Mouse (Mus musculus): ENCODE data around the gene Tnfsf14. TPM values are rescaled to one million over a fixed set of nuclear protein-coding genes. Genes with fewer than 3 reads are reported as not detected.

Gene Tnfsf14
- total RNA-seq, 1 experiment, result 0.13 TPM

GRCm38 (mm10) chr17:57218335-57218900 is 24.4 kb upstream of the Tnfsf14 start:
- in situ Hi-C loops (cut with MboI; ENCODE audit: low sequenced_read_pairs in 2 of 2, unreplicated experiment in 2 of 2), result loop anchor here in 1 of 2 experiments (10.0 kb wide), 1 partner anchor 116 kb away; no protein-coding TSS in a partner anchor
- DNase-seq (ENCODE audit: low read depth, low spot score), result no peak
- no peak overlapping the region for H3K4me3 ChIP-seq (ENCODE audit: insufficient read depth in 1 of 2, low read depth in 1 of 2, low read length in 2 of 2, poor library complexity in 1 of 2, severe bottlenecking in 1 of 2)
- no peaks in the 10 kb centered on the region for H3K36me3 ChIP-seq (ENCODE audit: control insufficient read depth, insufficient read depth, low read length, poor library complexity, severe bottlenecking)
- no peak for TF ChIP-seq ZNF384 (IDR thresholded peaks at IDR 0.05; ENCODE audit: low read depth, low read length)
- no peak for TF ChIP-seq CHD2 (IDR thresholded peaks at IDR 0.05; ENCODE audit: low read depth, low read length)
- no peak for TF ChIP-seq HCFC1 (IDR thresholded peaks at IDR 0.05; ENCODE audit: borderline replicate concordance, insufficient read depth, low read length)
- no peak for TF ChIP-seq ZC3H11A (IDR thresholded peaks at IDR 0.05; ENCODE audit: borderline replicate concordance, low read depth, low read length)
- no peak for TF ChIP-seq MAFK (IDR thresholded peaks at IDR 0.05; ENCODE audit: insufficient read depth, low read depth, low read length)
- H3K9me3 ChIP-seq (ENCODE audit: control insufficient read depth, insufficient read depth, low read depth, low read length), result no peaks in the 10 kb centered on the region
- H3K9ac ChIP-seq (ENCODE audit: insufficient read depth, low read depth, low read length, poor library complexity, severe bottlenecking), result no peak overlapping the region
- H3K27ac ChIP-seq (ENCODE audit: insufficient read depth, low read depth, low read length, poor library complexity, severe bottlenecking), result no peak overlapping the region
- peaks cover 0 to 2% of the 10 kb centered on the region in 2 experiments; a peak in 1 of 4 replicates for H3K4me1 ChIP-seq (ENCODE audit: control insufficient read depth in 2 of 2, insufficient read depth in 2 of 2, low read length in 2 of 2, poor library complexity in 1 of 2)

- peak; percentile 87 for TF ChIP-seq CHD2 (IDR thresholded peaks at IDR 0.05; ENCODE audit: low read depth, low read length)
- no peak for TF ChIP-seq HCFC1 (IDR thresholded peaks at IDR 0.05; ENCODE audit: borderline replicate concordance, insufficient read depth, low read length)
- DNase-seq (ENCODE audit: low read depth, low spot score), result peak; percentile 25
- no peak overlapping the region for H3K9ac ChIP-seq (ENCODE audit: insufficient read depth, low read depth, low read length, poor library complexity, severe bottlenecking)
- H3K36me3 ChIP-seq (ENCODE audit: control insufficient read depth, insufficient read depth, low read length, poor library complexity, severe bottlenecking), result no peaks in the 10 kb centered on the region
- no peak overlapping the region for H3K27ac ChIP-seq (ENCODE audit: insufficient read depth, low read depth, low read length, poor library complexity, severe bottlenecking)
- peaks cover 0 to 6% of the 10 kb centered on the region in 2 experiments; a peak in 1 of 4 replicates for H3K4me1 ChIP-seq (ENCODE audit: control insufficient read depth in 2 of 2, insufficient read depth in 2 of 2, low read length in 2 of 2, poor library complexity in 1 of 2)
- in situ Hi-C loops (cut with MboI; ENCODE audit: low sequenced_read_pairs in 2 of 2, unreplicated experiment in 2 of 2), result loop anchor here in 1 of 2 experiments (10.0 kb wide), 1 partner anchor 120 kb away; no protein-coding TSS in a partner anchor
- 0 out of 4 replicates have a peak overlapping the region, but pooled peaks of 1 of the 2 experiments have one; percentile 27 for H3K4me3 ChIP-seq (ENCODE audit: insufficient read depth in 1 of 2, low read depth in 1 of 2, low read length in 2 of 2, poor library complexity in 1 of 2, severe bottlenecking in 1 of 2)
- no peaks in the 10 kb centered on the region for H3K9me3 ChIP-seq (ENCODE audit: control insufficient read depth, insufficient read depth, low read depth, low read length)
Observed at GRCm38 (mm10) chr17:57214676-57215387, 20.9 kb upstream of the Tnfsf14 start.

GRCm38 (mm10) chr17:57211501-57211900 is 17.5 kb upstream of the Tnfsf14 start:
- Histone ChIP-seq H3K9me3 (ENCODE audit: control insufficient read depth, insufficient read depth, low read depth, low read length) (no peaks in the 10 kb centered on the region), H3K27ac (ENCODE audit: insufficient read depth, low read depth, low read length, poor library complexity, severe bottlenecking) (no peak overlapping the region), H3K4me1 (ENCODE audit: control insufficient read depth in 2 of 2, insufficient read depth in 2 of 2, low read length in 2 of 2, poor library complexity in 1 of 2) (peaks cover 0 to 4% of the 10 kb centered on the region in 2 experiments; a peak in 1 of 4 replicates), H3K36me3 (ENCODE audit: control insufficient read depth, insufficient read depth, low read length, poor library complexity, severe bottlenecking) (no peaks in the 10 kb centered on the region), H3K4me3 (ENCODE audit: insufficient read depth in 1 of 2, low read depth in 1 of 2, low read length in 2 of 2, poor library complexity in 1 of 2, severe bottlenecking in 1 of 2) (no peak overlapping the region), H3K9ac (ENCODE audit: insufficient read depth, low read depth, low read length, poor library complexity, severe bottlenecking) (no peak overlapping the region)
- DNase-seq (ENCODE audit: low read depth, low spot score), result no peak
- in situ Hi-C loops (cut with MboI; ENCODE audit: low sequenced_read_pairs in 2 of 2, unreplicated experiment in 2 of 2), result loop anchor here in 1 of 2 experiments (10.0 kb wide), 1 partner anchor 123 kb away; no protein-coding TSS in a partner anchor
- TF ChIP-seq HCFC1 (IDR thresholded peaks at IDR 0.05; ENCODE audit: borderline replicate concordance, insufficient read depth, low read length), result no peak
- TF ChIP-seq ZNF384 (IDR thresholded peaks at IDR 0.05; ENCODE audit: low read depth, low read length), result no peak
- TF ChIP-seq CHD2 (IDR thresholded peaks at IDR 0.05; ENCODE audit: low read depth, low read length), result no peak
- TF ChIP-seq ZC3H11A (IDR thresholded peaks at IDR 0.05; ENCODE audit: borderline replicate concordance, low read depth, low read length), result no peak
- no peak for TF ChIP-seq MAFK (IDR thresholded peaks at IDR 0.05; ENCODE audit: insufficient read depth, low read depth, low read length)

- DNase-seq (ENCODE audit: low read depth, low spot score), result no peak
- H3K9me3 ChIP-seq (ENCODE audit: control insufficient read depth, insufficient read depth, low read depth, low read length), result no peaks in the 10 kb centered on the region
- no peaks in the 10 kb centered on the region for H3K36me3 ChIP-seq (ENCODE audit: control insufficient read depth, insufficient read depth, low read length, poor library complexity, severe bottlenecking)
- in situ Hi-C loops (cut with MboI; ENCODE audit: low sequenced_read_pairs in 2 of 2, unreplicated experiment in 2 of 2), result no loop called here
- H3K27ac ChIP-seq (ENCODE audit: insufficient read depth, low read depth, low read length, poor library complexity, severe bottlenecking), result no peak overlapping the region
- H3K4me3 ChIP-seq (ENCODE audit: insufficient read depth in 1 of 2, low read depth in 1 of 2, low read length in 2 of 2, poor library complexity in 1 of 2, severe bottlenecking in 1 of 2), result no peak overlapping the region
- no peak overlapping the region for H3K9ac ChIP-seq (ENCODE audit: insufficient read depth, low read depth, low read length, poor library complexity, severe bottlenecking)
- no peak for TF ChIP-seq CHD2 (IDR thresholded peaks at IDR 0.05; ENCODE audit: low read depth, low read length)
- TF ChIP-seq MAFK (IDR thresholded peaks at IDR 0.05; ENCODE audit: insufficient read depth, low read depth, low read length), result no peak
- no peak for TF ChIP-seq ZC3H11A (IDR thresholded peaks at IDR 0.05; ENCODE audit: borderline replicate concordance, low read depth, low read length)
- no peak for TF ChIP-seq HCFC1 (IDR thresholded peaks at IDR 0.05; ENCODE audit: borderline replicate concordance, insufficient read depth, low read length)
- TF ChIP-seq ZNF384 (IDR thresholded peaks at IDR 0.05; ENCODE audit: low read depth, low read length), result no peak
- peaks cover 0 to 4% of the 10 kb centered on the region in 2 experiments; a peak in 1 of 4 replicates for H3K4me1 ChIP-seq (ENCODE audit: control insufficient read depth in 2 of 2, insufficient read depth in 2 of 2, low read length in 2 of 2, poor library complexity in 1 of 2)
Observed at GRCm38 (mm10) chr17:57209330-57209729, 15.4 kb upstream of the Tnfsf14 start.

Measured in ES-E14 (cell line).